Mouse (Mus musculus) cerebellum, adult 9-10 months (tissue): Measurements from ENCODE around the gene Cdkal1.
A peak's percentile ranks its signal among the peaks of the same experiment; 100 is the strongest.

Source experiments
- DNase-seq: peaks from one replicate; pipeline ENCODE4 v3.0.0; 2022

The Cdkal1 gene

DNA sequence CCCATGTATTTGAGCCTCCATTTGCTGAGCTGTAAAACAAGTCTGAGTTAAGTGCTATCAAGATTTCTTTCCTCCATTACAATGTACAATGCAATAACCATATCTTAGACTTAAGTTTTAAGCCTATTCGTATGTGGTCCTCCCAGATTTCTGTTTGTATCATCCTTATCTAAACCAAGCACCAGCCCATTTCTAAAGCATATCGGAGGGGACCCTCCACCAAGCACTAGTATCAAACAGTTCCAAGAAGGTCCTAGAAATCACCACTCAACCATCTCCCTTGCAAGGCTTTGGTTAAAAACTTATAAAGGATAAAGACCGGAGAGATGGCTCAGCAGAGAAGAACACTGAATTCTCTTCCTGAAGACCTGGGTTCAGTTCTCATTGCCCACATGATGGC is 47.1 kb downstream of the Cdkal1 start:
- DNase-seq, result no peak

DNA sequence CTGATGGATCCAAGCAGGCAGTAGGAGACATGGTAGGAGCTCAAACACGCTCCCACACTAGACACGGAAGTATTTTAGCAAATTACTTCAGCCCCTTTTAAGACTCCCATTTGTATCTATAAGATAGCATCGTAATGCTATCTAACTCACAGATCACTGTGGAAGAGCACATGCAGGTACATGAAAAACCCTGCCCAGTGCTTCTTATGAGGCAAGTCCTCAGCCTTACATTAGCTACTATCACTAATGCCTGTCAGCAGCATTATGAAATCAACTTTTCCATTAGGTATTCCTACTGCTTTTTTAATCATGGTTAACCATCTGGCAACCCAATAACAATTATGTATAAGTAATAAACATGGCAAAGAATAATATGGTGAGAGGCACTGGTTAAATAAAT is 47.5 kb downstream of the Cdkal1 start:
- DNase-seq, result no peak

DNA sequence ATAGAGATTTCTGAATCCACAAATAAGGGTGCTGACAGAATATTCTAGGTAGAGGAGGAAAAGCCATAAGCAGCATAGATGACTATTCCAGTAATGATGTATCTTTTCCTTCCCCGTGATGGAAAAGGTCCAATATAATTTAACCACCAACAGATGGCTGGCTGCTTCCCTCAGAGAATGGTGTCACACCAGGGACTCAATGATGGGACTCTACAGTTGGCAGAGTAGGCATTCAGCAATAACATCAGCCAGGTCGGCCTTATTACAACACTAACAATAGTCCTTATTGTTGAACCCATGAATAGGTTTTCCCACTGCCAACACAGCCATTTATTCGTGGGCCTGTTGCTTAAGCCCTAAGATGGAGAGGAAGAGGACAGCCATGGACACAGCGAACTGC is 48.6 kb downstream of the Cdkal1 start:
- DNase-seq, result peak; percentile 78

DNA sequence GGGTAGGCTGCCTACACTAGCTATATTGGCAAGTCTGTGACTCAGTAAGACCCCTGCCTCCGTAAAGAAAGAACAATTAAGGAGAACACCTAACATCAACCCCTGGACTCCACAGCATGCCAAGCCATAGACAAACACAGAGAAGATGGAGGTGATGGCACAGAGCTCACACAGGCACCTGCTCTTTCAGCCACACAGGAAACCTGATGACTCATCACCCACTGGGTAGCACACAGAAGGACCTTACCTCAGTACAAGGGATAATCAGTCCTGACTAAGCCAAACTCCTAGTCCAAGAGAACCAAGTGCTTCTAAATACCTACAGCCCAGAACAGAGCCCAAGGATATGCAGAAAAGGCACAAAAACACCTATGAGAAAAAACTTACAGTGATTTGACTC is 50.2 kb downstream of the Cdkal1 start:
- DNase-seq, result peak; percentile 37

DNA sequence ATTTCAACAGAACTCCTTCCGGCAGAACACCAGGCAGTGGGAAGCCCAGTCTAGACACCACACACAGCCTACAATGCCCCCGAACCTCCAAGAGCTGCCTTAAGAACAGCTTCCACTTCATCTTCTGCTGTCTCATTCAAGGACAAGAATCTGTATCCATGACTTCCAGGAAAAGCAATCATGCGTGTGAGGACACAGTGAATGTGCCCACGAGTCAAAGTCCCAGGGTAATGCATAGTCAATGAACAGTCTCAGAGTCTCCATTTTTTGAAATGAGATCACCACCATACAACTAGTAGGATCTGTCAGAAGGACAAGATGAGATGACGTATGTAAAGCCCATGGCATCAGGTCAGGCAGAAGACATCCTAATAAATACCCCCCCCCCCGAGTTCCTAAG is 51.4 kb downstream of the Cdkal1 start:
- no peak for DNase-seq

DNA sequence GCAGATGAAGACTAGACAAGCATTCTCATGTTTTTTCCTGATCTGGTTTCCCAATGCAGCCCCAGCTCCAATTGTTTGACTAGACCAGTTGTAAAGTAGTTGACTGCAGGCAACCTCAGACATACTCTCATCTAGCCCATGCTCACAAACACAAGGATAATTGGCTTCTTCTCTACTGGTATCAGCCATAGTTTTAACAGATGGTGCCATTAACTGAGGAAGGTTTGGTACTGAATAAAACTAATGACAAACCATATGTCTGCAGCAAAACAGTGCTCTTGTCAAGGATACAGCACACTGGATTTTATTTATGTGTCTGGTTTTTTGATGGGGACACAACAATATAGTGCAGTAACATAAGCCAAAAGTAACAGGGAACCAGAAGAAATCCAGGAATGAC is 52.8 kb downstream of the Cdkal1 start:
- peak; percentile 14 for DNase-seq

DNA sequence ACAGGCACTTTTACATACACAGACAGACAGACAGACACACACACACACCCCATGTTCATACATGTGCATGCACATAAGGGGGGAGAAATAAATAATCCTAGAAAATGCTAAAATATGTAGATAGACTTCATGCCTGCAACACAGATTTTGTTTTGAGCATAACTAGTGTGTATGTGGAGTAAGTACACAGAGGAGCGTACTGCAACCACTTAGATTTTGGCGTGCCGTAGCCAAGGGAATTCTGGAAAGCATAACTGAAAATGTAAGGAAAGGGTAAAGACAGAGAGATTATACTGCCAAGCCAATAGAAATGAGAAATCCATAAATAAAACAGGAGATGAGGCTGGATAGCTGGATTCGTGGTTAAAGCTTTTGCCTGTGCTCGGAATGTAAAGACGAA is 55.4 kb downstream of the Cdkal1 start:
- no peak for DNase-seq

DNA sequence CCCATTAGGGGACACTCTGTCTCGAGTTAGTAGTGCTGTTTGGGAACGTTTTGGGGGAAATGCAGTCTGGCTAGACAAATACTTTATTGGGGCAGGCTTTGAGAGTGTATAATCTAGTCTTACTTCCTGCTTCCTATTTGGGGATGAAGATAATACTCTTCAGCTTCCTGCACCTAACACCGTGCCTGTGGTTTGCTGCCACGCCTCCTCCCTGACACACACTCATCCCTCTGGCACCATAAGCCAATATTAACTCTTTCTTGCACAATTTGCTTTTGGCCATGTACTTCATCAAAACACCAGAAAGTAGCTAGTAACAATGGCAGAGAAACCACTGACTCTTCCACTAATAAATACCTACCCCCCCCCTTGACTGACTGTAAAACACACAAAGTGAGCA is 63.4 kb downstream of the Cdkal1 start:
- no peak for DNase-seq

DNA sequence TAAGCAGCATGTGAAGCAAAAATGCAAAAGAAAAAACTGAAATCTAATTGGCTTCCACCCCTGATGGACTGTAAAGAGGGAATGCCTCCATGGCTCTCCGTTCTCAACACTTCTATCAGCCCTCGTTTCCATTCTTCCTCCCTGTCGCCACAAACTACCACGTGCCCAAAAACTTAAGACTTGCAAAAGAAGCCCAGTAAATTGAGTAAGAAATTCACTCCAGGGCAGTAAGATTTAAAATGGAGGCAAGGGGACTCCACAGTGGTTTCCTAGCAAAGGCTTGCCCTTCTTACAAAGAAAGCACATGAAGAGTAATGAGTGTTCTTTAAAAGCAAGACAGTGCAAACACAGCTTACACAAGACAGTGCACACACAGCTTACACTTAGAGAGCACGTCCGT is 64.0 kb downstream of the Cdkal1 start:
- DNase-seq, result no peak

DNA sequence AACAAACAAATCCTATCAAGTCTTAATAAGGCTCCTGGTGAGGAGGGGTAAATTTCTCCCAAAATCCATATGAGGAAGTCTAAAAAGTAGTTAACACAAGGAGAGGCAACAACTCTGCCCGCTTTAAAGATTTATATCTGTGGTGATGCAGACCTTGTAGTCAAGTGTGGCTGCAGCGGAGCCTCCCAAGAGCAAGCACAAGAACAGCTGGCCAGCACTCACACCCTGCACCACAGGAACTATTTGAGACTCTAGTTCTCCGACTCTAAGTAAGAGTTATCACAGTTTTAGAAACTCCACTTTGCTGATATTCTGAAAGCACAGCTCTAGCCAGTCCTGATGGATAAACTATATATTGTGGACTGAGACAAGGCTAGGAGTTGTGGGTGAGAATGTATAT is 68.5 kb downstream of the Cdkal1 start:
- no peak for DNase-seq

DNA sequence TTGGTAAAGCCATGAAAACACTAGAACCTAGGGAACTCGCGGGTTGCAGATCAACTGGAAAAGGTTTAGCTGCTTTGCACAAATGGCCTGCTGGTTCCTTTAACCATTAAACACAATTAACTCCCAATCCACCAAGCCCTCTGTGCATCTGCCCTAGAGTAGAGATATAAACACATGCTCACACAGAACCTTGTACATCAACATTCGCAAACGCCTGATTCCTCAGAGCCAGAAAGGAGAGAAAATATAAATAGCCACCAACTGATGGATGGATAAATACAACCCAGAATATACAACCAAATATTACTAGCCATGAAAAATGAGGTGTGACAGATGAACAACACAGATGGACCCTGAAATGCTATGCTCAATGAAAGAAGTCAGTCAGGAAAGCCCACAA is 70.6 kb downstream of the Cdkal1 start:
- DNase-seq, result no peak

DNA sequence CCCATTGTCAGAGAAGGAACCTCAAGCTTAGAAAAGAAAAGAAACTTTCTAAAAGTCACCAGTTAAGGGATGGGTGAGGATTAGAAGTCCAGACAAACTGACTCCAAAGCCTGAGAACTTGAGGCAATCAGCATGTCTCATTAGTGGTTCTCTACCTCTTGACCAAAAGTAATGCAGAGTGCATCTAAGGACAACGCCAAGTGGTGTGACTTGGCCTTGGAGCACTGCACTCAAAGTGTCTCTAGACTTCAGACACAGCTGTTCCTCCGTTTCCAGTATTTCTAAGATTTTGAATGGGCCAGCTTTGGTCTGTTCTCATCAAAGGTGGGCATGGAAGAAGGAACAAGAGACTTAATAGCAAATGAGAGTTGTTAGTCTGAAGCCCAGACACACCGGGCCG is 74.1 kb downstream of the Cdkal1 start:
- no peak for DNase-seq

DNA sequence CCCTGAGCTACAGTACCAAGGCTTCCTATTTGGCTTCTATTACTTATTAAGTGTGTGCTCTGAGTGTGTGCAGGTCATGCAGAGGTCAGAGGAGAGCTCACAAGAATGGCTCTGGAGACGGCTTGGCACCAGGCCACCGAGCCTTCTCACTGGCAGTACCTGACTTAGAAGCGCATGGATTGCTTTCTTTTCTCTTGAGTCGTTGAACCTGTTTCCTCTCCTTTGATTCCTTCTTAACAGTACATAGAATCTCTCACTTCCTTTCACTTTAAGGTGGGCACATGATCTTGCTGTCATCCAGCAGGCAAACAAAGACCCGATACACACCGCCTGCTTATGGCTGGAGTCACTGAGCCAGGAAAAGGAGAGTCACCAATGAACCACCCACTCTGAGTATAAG is 74.8 kb downstream of the Cdkal1 start:
- no peak for DNase-seq

DNA sequence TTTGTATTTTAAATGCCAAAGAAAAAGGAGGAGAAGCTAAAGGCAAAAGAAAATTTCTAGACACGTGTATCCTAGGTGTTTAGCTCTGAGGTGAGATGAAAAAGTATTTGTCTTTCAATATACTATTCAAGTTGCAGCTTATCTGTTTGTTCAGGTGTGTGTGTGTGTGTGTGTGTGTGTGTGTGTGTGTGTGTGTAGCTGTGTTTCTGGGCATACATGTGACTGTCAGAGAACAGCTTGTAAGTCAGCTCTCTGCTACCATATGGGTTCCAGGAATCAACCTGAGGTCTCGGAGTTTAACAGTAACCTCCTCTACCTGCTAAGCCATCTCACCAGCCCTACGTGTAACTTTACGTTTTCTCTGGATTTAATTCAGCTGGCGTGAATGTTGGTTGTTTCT is 76.0 kb downstream of the Cdkal1 start:
- DNase-seq, result no peak

DNA sequence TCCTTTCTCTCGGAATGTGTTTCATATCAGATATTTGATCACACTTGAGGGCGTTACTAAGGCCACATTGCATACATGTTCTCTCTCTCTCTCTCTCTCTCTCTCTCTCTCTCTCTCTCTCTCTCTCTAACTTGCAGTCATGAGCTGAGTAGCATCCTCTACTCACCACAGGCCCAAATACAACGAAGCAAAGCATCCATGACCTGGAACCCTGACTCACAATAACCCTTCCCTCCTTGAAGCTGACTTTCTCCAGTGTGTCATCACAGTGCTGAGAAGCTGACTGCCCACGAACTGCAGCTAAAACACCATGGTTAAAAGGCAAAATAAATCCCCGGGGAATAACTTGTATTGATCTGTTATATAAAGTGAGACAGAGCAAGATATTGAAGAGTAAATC is 76.4 kb downstream of the Cdkal1 start:
- DNase-seq, result no peak

DNA sequence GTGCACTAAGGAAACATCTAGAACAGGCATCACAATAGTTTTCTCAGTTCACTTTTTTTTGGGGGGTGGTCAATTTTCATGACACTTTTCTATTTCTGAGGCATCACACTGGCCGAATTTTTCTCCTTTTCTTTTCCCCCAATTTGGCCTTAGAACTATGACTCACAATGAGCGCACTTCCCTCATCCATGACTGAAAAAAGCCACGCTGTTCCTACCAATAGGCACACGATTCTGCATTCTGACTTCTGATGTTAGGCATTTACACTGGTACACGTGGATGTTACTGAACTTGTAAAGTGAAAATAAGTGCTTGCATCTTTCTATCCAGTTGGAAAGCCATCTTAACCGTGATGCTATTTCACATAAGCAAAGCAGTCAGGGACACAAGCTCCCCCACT is 77.3 kb downstream of the Cdkal1 start:
- no peak for DNase-seq

DNA sequence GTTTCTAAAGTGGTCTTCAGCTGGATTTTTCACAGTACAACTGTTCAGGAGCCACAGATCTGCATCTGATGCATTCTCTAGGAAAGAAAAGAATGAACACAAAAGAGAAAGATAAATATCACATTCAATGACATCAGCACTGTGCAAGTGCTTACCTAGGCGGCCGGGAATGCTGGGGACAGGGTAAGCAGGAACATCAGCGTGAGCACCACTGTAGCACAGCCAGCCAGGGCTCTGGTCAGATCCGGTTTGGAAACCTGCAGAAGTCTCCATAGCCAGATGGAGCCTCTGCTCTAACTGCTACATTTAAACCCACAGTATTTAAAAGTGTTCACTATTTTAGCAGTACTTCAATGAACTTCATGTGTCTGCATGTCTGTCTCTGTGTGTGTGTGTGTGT is 78.2 kb downstream of the Cdkal1 start:
- DNase-seq, result no peak

DNA sequence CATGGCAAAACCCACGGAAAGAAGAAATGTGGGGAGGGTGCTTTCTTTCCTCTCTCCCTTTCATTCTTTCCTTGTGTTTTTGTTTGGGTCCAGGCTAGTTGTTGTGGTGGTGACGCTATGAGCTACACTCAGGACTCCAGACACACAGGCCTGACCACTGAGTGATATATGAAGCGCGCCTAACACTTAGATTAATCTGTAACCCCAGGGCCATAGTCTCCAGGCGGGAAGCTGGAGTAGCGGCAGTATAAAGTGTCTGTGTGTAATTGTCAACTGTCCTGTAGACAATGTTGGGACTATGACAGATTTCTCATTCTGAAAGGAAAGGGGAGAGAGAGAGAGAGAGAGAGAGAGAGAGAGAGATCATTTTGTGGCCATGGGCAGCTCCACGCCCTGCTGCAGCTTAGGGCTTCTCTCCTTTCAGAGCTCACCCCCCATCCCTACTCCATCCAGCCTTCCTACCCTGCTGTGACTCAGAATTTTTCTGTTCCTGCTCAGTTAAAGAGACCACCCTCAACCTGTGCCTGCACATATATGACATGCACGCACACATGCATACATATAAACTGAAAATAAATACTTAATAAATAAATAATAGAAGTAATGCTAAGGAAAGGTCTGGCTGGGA is 79.8 kb downstream of the Cdkal1 start:
- no peak for DNase-seq

DNA sequence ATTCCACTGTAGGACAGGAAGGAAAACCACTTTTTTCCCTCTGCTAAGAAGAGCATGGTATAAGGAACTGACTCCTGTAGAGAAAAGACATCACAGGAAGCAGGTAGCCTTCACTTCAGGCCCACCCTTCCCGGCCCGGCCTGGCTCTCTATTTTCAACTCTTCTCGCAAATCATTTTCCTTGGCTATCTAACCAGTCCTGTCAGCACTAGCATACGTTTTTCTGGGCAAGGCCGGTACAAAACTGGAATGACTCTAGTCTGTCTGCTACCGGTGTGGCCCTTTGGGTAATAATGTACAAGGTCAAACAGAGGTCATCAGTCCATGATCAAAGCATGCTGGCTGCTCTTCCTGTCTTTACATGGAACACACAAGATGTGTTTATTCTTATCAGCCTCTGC is 81.9 kb downstream of the Cdkal1 start:
- no peak for DNase-seq

DNA sequence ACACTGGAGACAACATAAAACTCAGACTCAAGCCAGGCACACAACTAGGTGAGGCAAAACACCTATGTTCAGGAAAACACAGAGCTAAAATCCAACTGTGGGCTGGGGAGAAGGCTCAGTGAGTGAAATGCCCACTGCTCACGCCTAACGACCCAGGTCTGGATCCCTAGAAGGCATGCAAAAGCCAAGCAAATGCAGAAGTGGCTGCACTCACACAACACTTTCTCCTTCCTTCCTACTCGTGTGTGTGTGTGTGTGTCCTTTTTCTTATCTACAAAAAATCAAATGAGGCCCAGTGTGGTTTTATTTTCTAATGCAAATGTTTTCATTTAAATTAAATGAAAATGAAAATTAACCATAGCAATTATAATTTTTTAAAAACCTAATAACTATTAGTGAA is 82.5 kb downstream of the Cdkal1 start:
- no peak for DNase-seq

DNA sequence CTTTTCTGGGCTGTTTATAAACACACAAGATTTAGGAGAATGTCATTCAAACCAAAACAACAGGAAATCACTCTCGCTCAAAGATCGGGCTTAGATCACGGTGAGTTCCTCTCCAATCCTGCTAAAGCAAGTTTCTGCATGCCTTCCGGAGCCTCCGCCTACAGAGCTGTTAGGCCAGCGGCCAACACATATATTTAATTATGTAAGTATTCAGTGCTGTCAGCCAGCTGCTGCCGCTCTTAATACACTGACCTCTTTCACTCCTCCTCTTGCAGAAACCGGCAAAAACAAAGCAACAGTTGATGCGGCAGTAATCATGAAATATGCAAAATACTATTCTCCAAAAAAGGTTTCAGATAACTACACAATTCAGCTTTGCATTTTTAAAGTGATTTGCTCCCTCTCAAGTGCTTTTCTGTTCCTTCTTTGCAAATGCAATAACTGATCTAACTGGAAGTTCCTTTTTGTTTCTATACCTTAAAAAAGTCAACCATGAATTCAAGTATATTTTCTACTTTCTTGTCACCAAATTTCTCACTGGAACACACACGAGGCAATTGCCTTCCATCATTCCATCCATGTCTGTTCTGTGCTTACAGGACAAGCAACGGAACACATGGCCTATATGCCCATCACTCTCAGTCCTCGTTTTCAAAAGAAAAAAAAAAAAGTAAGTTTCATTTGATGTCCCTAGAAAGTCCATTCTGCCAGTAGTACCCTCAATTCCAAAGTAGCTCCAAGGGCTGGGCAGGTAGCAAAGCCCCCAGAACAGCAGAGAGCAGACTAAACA is 85.6 kb downstream of the Cdkal1 start:
- peak; percentile 21 for DNase-seq

DNA sequence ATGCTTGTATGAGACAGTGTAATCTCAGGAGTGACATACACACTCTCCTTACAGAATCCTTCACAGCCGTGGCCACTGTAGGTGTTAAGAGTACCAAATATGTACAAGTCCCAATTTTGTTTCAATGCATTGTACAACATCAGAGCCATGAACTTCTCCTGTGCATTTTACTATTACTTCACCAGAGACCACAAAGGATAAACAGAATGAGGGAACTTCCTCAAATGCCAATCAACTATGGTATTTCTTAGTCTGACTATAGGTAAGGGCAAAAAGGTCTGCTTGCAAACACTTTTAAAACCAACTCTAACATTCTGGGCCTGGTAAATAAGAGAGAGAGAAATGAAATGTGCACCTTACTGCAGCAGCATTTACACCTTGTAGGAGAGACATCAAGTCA is 87.4 kb downstream of the Cdkal1 start:
- DNase-seq, result no peak

DNA sequence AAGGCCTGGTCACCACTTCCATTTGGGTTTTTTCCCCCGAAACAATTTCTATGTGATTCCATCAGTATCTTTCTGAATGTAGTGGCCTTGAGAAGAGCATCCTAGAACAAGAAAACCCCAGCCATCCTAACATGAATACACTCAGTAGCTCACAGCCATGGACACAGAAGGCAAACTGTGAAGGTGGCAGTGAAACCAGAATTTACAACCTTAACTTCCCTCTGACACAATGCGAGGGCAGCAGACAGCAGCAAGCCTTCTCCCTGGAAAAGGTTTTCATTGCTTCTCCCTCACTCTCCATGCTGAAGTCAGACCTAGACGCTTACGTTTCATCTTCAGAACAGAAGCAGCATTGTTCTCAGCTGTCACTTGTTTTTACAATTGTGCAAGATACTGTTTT is 87.9 kb downstream of the Cdkal1 start:
- DNase-seq, result no peak

DNA sequence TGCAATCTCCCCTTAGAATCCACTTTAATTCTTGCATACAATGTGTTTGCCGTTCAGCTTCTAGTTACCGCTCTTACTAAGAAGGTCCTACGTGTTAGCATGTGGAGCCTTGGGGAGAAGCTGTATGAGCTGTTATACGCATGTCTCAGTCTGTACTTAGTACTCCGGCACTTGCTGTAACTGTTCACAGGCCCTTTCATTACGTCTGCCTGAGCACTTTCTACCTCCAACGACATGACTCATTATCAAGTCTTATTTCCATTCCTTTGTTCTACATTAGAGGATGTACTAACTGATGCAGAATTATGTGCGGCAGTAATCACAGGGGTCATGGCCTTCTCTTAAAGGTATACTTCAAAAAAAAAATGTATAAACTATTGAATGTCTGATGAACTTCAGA is 89.1 kb downstream of the Cdkal1 start:
- DNase-seq, result no peak

DNA sequence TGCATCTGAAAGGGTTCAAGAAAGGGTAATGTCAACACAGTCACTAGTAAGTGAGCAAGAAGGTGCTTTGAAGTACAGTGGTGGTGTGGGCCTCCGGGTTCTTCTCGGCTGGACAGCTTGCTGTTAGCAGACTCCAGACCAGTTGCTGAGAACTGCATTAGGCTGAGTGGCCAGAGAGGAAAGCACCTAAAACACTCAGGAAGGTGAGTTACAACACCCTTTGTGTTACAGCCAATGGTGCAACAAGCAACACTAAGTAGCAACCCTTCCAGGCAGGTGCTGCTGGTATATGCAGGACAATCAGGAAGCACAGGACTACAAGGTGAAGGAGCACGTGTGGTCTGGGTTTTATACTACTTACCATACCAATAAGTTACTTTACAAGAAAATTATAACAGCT is 90.2 kb downstream of the Cdkal1 start:
- no peak for DNase-seq
